Mouse (Mus musculus): ENCODE data around the gene Fermt1.

DNA sequence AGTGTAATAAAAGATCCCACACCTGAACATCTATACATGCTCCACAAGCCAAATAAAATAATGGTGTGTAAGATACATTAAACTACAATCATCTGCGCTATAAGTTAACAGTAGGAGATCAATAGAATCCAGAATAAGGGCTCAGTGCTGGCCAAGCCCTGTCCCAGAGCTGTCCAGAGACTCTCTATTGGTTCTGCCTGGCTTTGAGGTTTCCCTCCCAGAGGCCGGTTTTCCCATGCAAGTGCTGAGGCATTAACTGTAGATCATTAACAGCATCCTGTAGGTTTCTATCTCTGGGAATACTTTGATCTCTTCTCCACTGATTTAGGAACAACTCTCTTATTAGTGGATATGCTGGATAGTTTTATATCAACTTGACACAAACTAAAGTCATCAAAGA lies 16.7 kb downstream of the Fermt1 start:
- TF ChIP-seq CTCF (IDR thresholded peaks at IDR 0.05; ENCODE audit: low read depth) (no peak), EP300 (optimal IDR thresholded peaks at IDR 0.05) (no peak)
